Mouse (Mus musculus): Measurements from ENCODE around the gene Gm49416. TPM values are rescaled to one million over a fixed set of nuclear protein-coding genes. Genes with fewer than 3 reads are reported as not detected.

Gm49416 gene
- total RNA-seq, 1 experiment = not detected

- Histone ChIP-seq H3K4me3 (ENCODE audit: insufficient read depth in 1 of 2, low read depth in 1 of 2, low read length in 2 of 2, poor library complexity in 1 of 2, severe bottlenecking in 1 of 2) (peak within 1 kb of the TSS; percentile 29 to 48), H3K36me3 (ENCODE audit: control insufficient read depth, insufficient read depth, low read length, poor library complexity, severe bottlenecking) (peaks cover 8% of the 10 kb centered on the region; the same call in 1 of the 2 replicates), H3K9ac (ENCODE audit: insufficient read depth, low read depth, low read length, poor library complexity, severe bottlenecking) (peak within 1 kb of the TSS; percentile 17), H3K9me3 (ENCODE audit: control insufficient read depth, insufficient read depth, low read depth, low read length) (no peaks in the 10 kb centered on the region), H3K27ac (ENCODE audit: insufficient read depth, low read depth, low read length, poor library complexity, severe bottlenecking) (peak within 1 kb of the TSS; percentile 36; the same call in 1 of the 2 replicates), H3K4me1 (ENCODE audit: control insufficient read depth in 2 of 2, insufficient read depth in 2 of 2, low read length in 2 of 2, poor library complexity in 1 of 2) (peaks cover 5 to 18% of the 10 kb centered on the region in 2 experiments; a peak in 2 of 4 replicates)
- in situ Hi-C loops (cut with MboI; ENCODE audit: low sequenced_read_pairs in 2 of 2, unreplicated experiment in 2 of 2) = loop anchor here (10.0 to 25.0 kb wide), 2 partner anchors 237 to 244 kb away; partner anchors contain the start of gene Scgb1a1 (in 1 of the 2)
- DNase-seq (ENCODE audit: low read depth, low spot score) = no peak
- TF ChIP-seq CHD2 (IDR thresholded peaks at IDR 0.05; ENCODE audit: low read depth, low read length) (no peak), MAFK (IDR thresholded peaks at IDR 0.05; ENCODE audit: insufficient read depth, low read depth, low read length) (no peak), ZC3H11A (IDR thresholded peaks at IDR 0.05; ENCODE audit: borderline replicate concordance, low read depth, low read length) (no peak), HCFC1 (IDR thresholded peaks at IDR 0.05; ENCODE audit: borderline replicate concordance, insufficient read depth, low read length) (no peak), ZNF384 (IDR thresholded peaks at IDR 0.05; ENCODE audit: low read depth, low read length) (no peak)
These were observed 38.3 kb upstream of the Gm49416 start, which contains the start of gene Lrrn4cl for GRCm38 (mm10) chr19:8850402-8850901. Lrrn4cl (plus strand) TSS chr19:8850768.

GRCm38 (mm10) chr19:8851639-8852038 is 37.1 kb upstream of the Gm49416 start:
- H3K4me3 ChIP-seq (ENCODE audit: insufficient read depth in 1 of 2, low read depth in 1 of 2, low read length in 2 of 2, poor library complexity in 1 of 2, severe bottlenecking in 1 of 2) = peak overlapping the region; percentile 29 to 40
- H3K4me1 ChIP-seq (ENCODE audit: control insufficient read depth in 2 of 2, insufficient read depth in 2 of 2, low read length in 2 of 2, poor library complexity in 1 of 2) = peaks cover 5 to 16% of the 10 kb centered on the region in 2 experiments; a peak in 2 of 4 replicates
- no peak for TF ChIP-seq ZNF384 (IDR thresholded peaks at IDR 0.05; ENCODE audit: low read depth, low read length)
- TF ChIP-seq ZC3H11A (IDR thresholded peaks at IDR 0.05; ENCODE audit: borderline replicate concordance, low read depth, low read length) = no peak
- no peak for TF ChIP-seq MAFK (IDR thresholded peaks at IDR 0.05; ENCODE audit: insufficient read depth, low read depth, low read length)
- no peak for TF ChIP-seq CHD2 (IDR thresholded peaks at IDR 0.05; ENCODE audit: low read depth, low read length)
- no peak for TF ChIP-seq HCFC1 (IDR thresholded peaks at IDR 0.05; ENCODE audit: borderline replicate concordance, insufficient read depth, low read length)
- H3K9me3 ChIP-seq (ENCODE audit: control insufficient read depth, insufficient read depth, low read depth, low read length) = no peaks in the 10 kb centered on the region
- no peak for DNase-seq (ENCODE audit: low read depth, low spot score)
- H3K9ac ChIP-seq (ENCODE audit: insufficient read depth, low read depth, low read length, poor library complexity, severe bottlenecking) = no peak overlapping the region; the same call in 1 of the 2 replicates
- in situ Hi-C loops (cut with MboI; ENCODE audit: low sequenced_read_pairs in 2 of 2, unreplicated experiment in 2 of 2) = loop anchor here (10.0 to 25.0 kb wide), 2 partner anchors 236 to 243 kb away; partner anchors contain the start of gene Scgb1a1 (in 1 of the 2)
- H3K36me3 ChIP-seq (ENCODE audit: control insufficient read depth, insufficient read depth, low read length, poor library complexity, severe bottlenecking) = 0 out of 2 replicates have a peak, but pooled peaks cover 3% of the 10 kb centered on the region
- H3K27ac ChIP-seq (ENCODE audit: insufficient read depth, low read depth, low read length, poor library complexity, severe bottlenecking) = no peak overlapping the region

- in situ Hi-C loops (cut with MboI; ENCODE audit: low sequenced_read_pairs in 2 of 2, unreplicated experiment in 2 of 2) = loop anchor here (10.0 to 25.0 kb wide), 2 partner anchors 235 to 242 kb away; partner anchors contain the start of gene Scgb1a1 (in 1 of the 2)
- H3K36me3 ChIP-seq (ENCODE audit: control insufficient read depth, insufficient read depth, low read length, poor library complexity, severe bottlenecking) = 0 out of 2 replicates have a peak, but pooled peaks cover 3% of the 10 kb centered on the region
- H3K9me3 ChIP-seq (ENCODE audit: control insufficient read depth, insufficient read depth, low read depth, low read length) = no peaks in the 10 kb centered on the region
- H3K27ac ChIP-seq (ENCODE audit: insufficient read depth, low read depth, low read length, poor library complexity, severe bottlenecking) = no peak overlapping the region
- H3K9ac ChIP-seq (ENCODE audit: insufficient read depth, low read depth, low read length, poor library complexity, severe bottlenecking) = no peak overlapping the region
- DNase-seq (ENCODE audit: low read depth, low spot score) = no peak
- peak overlapping the region; percentile 29 to 40; a peak in 2 of 4 replicates for H3K4me3 ChIP-seq (ENCODE audit: insufficient read depth in 1 of 2, low read depth in 1 of 2, low read length in 2 of 2, poor library complexity in 1 of 2, severe bottlenecking in 1 of 2)
- H3K4me1 ChIP-seq (ENCODE audit: control insufficient read depth in 2 of 2, insufficient read depth in 2 of 2, low read length in 2 of 2, poor library complexity in 1 of 2) = peaks cover 5 to 16% of the 10 kb centered on the region in 2 experiments; a peak in 2 of 4 replicates
- no peak for TF ChIP-seq CHD2 (IDR thresholded peaks at IDR 0.05; ENCODE audit: low read depth, low read length)
- no peak for TF ChIP-seq ZNF384 (IDR thresholded peaks at IDR 0.05; ENCODE audit: low read depth, low read length)
- no peak for TF ChIP-seq MAFK (IDR thresholded peaks at IDR 0.05; ENCODE audit: insufficient read depth, low read depth, low read length)
- no peak for TF ChIP-seq ZC3H11A (IDR thresholded peaks at IDR 0.05; ENCODE audit: borderline replicate concordance, low read depth, low read length)
- no peak for TF ChIP-seq HCFC1 (IDR thresholded peaks at IDR 0.05; ENCODE audit: borderline replicate concordance, insufficient read depth, low read length)
These were observed 36.3 kb upstream of the Gm49416 start for GRCm38 (mm10) chr19:8852236-8852928.

- peaks cover 5 to 9% of the 10 kb centered on the region in 2 experiments; a peak in 2 of 4 replicates for H3K4me1 ChIP-seq (ENCODE audit: control insufficient read depth in 2 of 2, insufficient read depth in 2 of 2, low read length in 2 of 2, poor library complexity in 1 of 2)
- H3K36me3 ChIP-seq (ENCODE audit: control insufficient read depth, insufficient read depth, low read length, poor library complexity, severe bottlenecking) = no peaks in the 10 kb centered on the region
- no peaks in the 10 kb centered on the region for H3K9me3 ChIP-seq (ENCODE audit: control insufficient read depth, insufficient read depth, low read depth, low read length)
- H3K9ac ChIP-seq (ENCODE audit: insufficient read depth, low read depth, low read length, poor library complexity, severe bottlenecking) = no peak overlapping the region
- TF ChIP-seq HCFC1 (IDR thresholded peaks at IDR 0.05; ENCODE audit: borderline replicate concordance, insufficient read depth, low read length) (no peak), ZNF384 (IDR thresholded peaks at IDR 0.05; ENCODE audit: low read depth, low read length) (no peak), CHD2 (IDR thresholded peaks at IDR 0.05; ENCODE audit: low read depth, low read length) (no peak), MAFK (IDR thresholded peaks at IDR 0.05; ENCODE audit: insufficient read depth, low read depth, low read length) (no peak), ZC3H11A (IDR thresholded peaks at IDR 0.05; ENCODE audit: borderline replicate concordance, low read depth, low read length) (no peak)
- no peak for DNase-seq (ENCODE audit: low read depth, low spot score)
- in situ Hi-C loops (cut with MboI; ENCODE audit: low sequenced_read_pairs in 2 of 2, unreplicated experiment in 2 of 2) = loop anchor here (10.0 to 25.0 kb wide), 2 partner anchors 234 to 242 kb away; partner anchors contain the start of gene Scgb1a1 (in 1 of the 2)
- H3K4me3 ChIP-seq (ENCODE audit: insufficient read depth in 1 of 2, low read depth in 1 of 2, low read length in 2 of 2, poor library complexity in 1 of 2, severe bottlenecking in 1 of 2) = no peak overlapping the region
- H3K27ac ChIP-seq (ENCODE audit: insufficient read depth, low read depth, low read length, poor library complexity, severe bottlenecking) = no peak overlapping the region
These were observed 35.6 kb upstream of the Gm49416 start for GRCm38 (mm10) chr19:8853117-8853516.

Data from ES-E14 (cell line).